Mouse (Mus musculus): Measurements from ENCODE around the gene Socs1.
A peak's percentile ranks its signal among the peaks of the same experiment; 100 is the strongest.

The Socs1 gene

DNA sequence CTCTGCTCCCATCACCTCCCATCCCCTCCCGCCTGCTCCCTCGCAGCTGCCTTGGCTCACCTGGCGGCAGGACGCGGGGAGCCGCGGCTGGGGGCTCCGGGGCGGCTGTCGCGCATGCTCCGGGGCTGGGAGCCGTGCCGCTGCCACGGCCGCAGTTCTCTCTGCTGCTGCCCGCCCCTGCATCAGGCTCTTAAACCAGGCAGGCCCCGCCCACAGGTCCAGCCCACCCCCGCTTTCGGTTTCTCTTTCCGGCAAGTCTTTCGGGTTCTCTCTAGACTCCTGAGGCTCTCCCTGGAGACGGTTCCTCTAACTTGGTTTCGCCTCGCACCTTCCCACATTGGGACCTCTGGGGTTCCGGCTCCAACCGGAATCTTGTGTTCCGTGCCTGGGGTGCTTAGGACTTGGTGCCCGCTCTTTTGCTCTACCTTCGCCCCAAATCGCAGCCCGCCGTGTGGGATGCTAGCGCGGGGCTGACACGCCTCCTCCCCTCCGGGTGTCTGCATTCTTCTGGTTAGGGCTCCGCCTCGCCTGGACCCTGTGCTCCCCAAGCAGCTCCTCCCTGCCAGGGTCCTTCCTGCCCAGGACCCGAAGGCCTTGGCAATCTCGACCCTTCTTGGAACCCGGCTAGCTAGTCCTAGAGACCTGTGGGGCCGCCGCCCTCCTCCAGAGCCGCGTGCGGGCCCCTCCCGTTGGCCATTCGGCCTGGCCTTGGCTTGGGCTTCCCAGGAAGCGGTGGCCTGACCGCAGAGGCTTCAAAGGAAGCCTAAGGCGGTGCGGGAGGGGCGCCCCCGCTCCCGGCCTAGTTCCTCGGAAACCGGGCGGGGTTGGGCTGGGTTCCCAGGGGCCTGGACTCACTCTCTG lies at the start of gene Socs1:
TSS of gene Socs1 (minus strand) at position 166 of the 861 bp plus-strand sequence.
- DNase-seq (ENCODE audit: low read depth, low spot score), result peak; percentile 94
- Histone ChIP-seq H3K36me3 (ENCODE audit: control insufficient read depth, insufficient read depth, low read length, poor library complexity, severe bottlenecking) (no peaks in the 10 kb centered on the region), H3K27me3 (ENCODE audit: control insufficient read depth, insufficient read depth, low read length, poor library complexity, severe bottlenecking) (no peaks in the 10 kb centered on the region)

DNA sequence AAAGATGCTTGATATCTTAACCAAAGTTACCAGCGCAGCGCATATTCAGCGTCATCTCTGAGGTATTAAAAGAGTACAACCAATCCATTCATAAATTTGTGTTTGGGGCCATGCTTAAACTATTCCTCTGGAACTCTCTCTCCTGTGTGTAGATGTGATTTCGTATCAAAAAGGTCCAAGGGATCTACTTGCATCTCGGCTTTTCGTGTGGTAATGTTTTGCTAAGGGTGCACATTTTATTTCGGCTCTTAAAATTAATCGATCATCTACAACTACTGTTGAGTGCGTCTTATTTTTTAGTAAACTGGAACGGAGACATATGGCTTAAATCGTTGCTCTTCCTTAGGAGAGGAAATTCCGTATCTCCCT lies 49.2 kb upstream of the Socs1 start:
- DNase-seq (ENCODE audit: low read depth, low spot score), result no peak
- Histone ChIP-seq H3K36me3 (ENCODE audit: control insufficient read depth, insufficient read depth, low read length, poor library complexity, severe bottlenecking) (no peaks in the 10 kb centered on the region), H3K27me3 (ENCODE audit: control insufficient read depth, insufficient read depth, low read length, poor library complexity, severe bottlenecking) (no peaks in the 10 kb centered on the region)

DNA sequence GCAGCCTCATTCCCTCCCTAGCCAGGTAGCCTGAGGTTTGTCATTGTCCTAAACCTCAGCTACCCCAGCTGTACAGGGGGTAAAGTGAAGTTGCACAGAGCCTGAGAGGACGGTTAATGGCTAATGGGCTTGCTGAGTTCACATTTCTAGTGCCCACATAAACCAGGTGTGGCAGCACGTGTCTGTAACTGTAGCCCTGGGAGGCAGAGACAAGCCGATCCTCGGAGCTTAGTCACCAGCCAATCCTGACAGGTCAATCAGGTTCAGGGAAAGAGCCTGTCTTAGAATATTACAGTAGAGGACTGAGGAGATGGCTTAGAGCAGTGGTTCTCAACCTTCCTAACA lies 43.1 kb upstream of the Socs1 start:
- no peaks in the 10 kb centered on the region for H3K36me3 ChIP-seq (ENCODE audit: control insufficient read depth, insufficient read depth, low read length, poor library complexity, severe bottlenecking)
- DNase-seq (ENCODE audit: low read depth, low spot score), result no peak

DNA sequence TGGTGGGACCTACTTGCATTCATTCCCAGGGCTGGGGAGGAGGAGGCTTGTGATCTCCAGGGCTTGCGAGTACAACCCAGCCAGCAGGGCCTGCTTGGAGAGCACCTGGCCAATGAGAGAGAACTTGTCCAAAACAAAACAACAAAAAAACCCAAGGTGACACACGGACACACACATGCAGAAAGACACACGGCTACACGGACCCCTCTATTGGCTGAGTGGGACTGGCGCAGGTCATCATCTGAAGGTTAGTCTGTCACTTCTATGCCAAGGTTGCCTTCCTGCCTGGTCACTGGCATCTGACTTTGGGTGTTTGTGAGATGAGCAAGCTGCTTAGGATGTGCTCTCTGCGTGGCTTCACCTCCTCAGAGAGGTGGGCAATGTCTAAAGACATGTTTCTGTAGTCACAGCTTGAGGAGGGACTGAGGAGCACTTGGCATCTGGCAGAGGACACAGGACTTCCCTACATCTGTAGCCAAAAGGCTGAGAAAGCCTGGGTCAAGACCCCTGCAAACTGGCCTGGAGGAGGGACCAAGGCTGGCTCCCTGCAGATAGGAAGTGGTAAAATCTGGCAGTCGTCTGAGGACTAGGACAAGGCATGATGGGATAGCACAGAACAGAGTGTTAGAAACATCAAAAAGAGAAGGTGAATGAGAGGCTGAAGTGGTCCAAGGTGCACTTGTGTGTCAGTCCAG lies 42.6 kb upstream of the Socs1 start:
- Histone ChIP-seq H3K27me3 (ENCODE audit: control insufficient read depth, insufficient read depth, low read length, poor library complexity, severe bottlenecking) (no peaks in the 10 kb centered on the region), H3K36me3 (ENCODE audit: control insufficient read depth, insufficient read depth, low read length, poor library complexity, severe bottlenecking) (no peaks in the 10 kb centered on the region)
- no peak for DNase-seq (ENCODE audit: low read depth, low spot score)

More for the DNA sequence above, 43.1 kb upstream of the Socs1 start:
- H3K27me3 ChIP-seq (ENCODE audit: control insufficient read depth, insufficient read depth, low read length, poor library complexity, severe bottlenecking), result no peaks in the 10 kb centered on the region

DNA sequence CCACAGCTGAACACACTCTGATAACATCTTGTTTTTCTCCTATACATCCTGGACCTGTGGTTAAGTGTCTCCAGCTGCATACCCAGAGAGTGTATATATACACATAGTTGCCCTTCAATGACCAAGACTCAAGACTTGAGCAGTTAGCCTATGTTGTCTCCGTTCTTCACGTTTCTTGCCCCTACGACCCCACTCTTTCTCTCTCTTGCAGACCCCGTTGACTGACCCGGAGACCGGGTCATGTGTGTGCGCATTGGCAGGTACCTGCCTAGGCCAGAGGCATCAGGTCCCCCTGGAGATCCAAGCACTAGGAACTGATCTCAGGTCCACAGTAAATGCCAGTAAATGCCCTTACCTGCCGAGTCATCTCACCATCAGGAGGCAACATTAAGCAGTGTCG lies 41.9 kb upstream of the Socs1 start:
- DNase-seq (ENCODE audit: low read depth, low spot score), result no peak
- H3K27me3 ChIP-seq (ENCODE audit: control insufficient read depth, insufficient read depth, low read length, poor library complexity, severe bottlenecking), result no peaks in the 10 kb centered on the region
- no peaks in the 10 kb centered on the region for H3K36me3 ChIP-seq (ENCODE audit: control insufficient read depth, insufficient read depth, low read length, poor library complexity, severe bottlenecking)

DNA sequence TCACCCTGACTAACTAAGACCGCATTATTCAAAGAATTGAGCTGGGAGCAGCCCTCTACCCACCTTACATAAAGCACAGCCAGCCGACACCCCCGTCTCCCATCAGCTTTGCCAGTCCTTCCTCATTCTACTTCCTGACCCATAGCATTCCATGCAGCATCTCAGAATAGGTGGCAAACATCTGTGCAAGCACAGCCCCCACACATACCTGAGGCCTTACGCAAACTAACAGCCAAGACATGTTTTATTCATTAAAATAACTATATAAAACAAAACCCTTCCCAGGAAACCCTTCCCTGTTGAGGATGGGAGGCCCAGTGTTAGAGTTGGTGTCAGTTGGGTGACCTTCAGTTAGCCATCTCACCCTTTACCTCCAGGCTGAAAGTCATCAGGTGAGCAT lies 40.5 kb upstream of the Socs1 start:
- Histone ChIP-seq H3K27me3 (ENCODE audit: control insufficient read depth, insufficient read depth, low read length, poor library complexity, severe bottlenecking) (no peaks in the 10 kb centered on the region), H3K36me3 (ENCODE audit: control insufficient read depth, insufficient read depth, low read length, poor library complexity, severe bottlenecking) (no peaks in the 10 kb centered on the region)
- DNase-seq (ENCODE audit: low read depth, low spot score), result no peak

DNA sequence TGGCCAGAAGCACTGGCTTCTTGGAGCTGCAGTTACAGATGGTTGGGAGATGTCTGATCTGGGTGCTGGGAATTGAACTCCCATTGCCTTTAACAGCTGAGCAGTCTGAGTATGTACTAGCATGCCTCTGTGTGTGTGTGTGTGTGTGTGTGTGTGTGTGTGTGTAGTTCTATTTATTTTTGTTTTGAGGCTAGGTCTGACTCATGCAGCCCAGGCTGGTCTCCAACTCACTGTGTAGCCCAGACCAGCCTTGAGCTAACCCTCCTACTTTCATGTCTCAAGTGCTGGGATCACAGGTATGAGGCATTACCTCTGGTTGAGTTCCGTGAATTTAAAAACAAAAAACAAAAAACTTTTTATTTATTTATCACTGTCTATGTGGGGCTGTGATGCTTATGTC lies 39.2 kb upstream of the Socs1 start:
- no peaks in the 10 kb centered on the region for H3K36me3 ChIP-seq (ENCODE audit: control insufficient read depth, insufficient read depth, low read length, poor library complexity, severe bottlenecking)
- no peaks in the 10 kb centered on the region for H3K27me3 ChIP-seq (ENCODE audit: control insufficient read depth, insufficient read depth, low read length, poor library complexity, severe bottlenecking)
- no peak for DNase-seq (ENCODE audit: low read depth, low spot score)

DNA sequence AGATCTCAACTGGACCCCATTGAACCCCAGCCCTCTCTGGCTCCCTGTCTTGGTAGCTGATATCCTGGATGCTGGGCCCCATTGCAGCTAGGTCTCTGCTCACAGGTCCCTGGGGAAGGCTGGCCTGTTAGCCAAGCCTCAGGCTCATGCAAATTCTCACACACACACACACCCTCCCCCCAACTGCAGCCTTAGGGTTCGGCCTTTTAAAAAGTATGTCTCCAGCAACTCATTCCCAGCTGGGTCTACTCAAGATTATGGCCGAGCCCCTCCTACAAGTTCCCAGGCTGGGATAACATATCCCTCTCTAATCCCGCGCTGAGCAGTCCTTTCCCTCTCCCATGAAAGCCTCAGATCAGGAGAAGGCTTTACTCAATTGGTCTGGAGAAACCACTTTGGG lies 36.1 kb upstream of the Socs1 start:
- H3K36me3 ChIP-seq (ENCODE audit: control insufficient read depth, insufficient read depth, low read length, poor library complexity, severe bottlenecking), result no peaks in the 10 kb centered on the region
- peak; percentile 41 for DNase-seq (ENCODE audit: low read depth, low spot score)
- no peaks in the 10 kb centered on the region for H3K27me3 ChIP-seq (ENCODE audit: control insufficient read depth, insufficient read depth, low read length, poor library complexity, severe bottlenecking)

DNA sequence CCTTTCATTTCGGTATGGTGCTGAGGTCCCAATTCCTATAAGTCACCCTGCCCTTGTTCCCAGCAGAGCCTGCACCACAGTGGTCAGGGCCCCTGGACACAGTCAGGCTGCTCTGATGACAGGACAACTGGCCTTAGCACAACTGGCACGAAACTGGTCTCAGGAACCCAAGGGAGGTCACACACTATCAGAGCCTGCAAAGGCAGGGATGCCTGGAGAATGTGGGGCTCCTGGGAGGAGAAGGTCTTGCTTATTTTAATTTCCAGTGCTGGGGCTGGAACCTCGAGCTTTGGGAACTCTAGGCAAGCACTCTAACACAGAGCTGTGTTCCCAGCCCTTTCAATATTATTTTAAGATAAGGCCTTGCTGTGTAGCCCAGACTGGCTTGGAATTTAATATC lies 34.6 kb upstream of the Socs1 start:
- no peak for DNase-seq (ENCODE audit: low read depth, low spot score)
- Histone ChIP-seq H3K27me3 (ENCODE audit: control insufficient read depth, insufficient read depth, low read length, poor library complexity, severe bottlenecking) (no peaks in the 10 kb centered on the region), H3K36me3 (ENCODE audit: control insufficient read depth, insufficient read depth, low read length, poor library complexity, severe bottlenecking) (no peaks in the 10 kb centered on the region)

DNA sequence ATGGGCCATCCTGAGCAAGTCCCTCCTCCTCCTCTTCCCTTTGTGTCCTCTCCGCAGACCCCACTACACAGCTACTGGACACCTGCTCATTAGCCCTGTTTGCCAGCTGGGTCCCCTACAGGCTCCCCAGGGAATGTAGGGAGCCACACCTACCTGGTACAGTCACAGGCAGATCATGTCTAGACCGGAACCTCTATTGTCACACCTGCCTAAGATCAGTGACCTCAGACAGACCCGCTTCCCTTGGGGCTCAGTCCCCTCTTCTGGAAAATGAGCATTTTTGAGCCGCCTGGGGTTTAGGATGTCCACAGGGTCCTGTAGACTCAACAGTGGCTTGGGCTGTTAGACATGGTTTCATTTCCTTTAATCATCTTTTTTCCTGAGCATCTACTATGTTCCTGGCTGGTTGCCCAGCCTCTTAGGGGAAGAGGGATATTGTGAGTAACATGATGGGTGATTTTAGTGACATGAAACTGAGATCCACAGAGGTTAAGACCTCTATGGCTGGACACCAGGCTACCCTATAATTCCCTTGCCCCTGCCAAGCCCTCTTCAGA lies 33.3 kb upstream of the Socs1 start:
- Histone ChIP-seq H3K36me3 (ENCODE audit: control insufficient read depth, insufficient read depth, low read length, poor library complexity, severe bottlenecking) (no peaks in the 10 kb centered on the region), H3K27me3 (ENCODE audit: control insufficient read depth, insufficient read depth, low read length, poor library complexity, severe bottlenecking) (no peaks in the 10 kb centered on the region)
- peak; percentile 60 for DNase-seq (ENCODE audit: low read depth, low spot score)

DNA sequence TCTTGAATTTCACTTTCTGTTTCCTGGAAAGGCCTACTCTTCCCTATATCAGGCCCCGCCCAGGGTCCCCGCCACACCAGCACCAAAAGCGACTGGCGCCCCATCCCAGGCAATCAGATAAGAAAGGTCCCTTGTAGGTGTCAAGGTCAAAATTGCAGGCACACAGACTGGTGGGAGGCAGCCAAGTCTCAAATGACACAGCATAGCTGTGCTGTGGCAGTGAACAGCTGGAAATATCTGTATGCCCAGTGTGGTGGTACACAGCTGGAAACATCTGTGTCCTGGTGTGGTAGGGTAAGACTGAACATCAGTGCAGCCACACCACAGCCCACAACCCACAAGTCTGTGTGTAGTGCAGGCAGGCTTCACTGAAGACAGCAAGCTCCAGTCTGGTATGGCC lies 29.5 kb upstream of the Socs1 start:
- H3K36me3 ChIP-seq (ENCODE audit: control insufficient read depth, insufficient read depth, low read length, poor library complexity, severe bottlenecking), result no peaks in the 10 kb centered on the region
- H3K27me3 ChIP-seq (ENCODE audit: control insufficient read depth, insufficient read depth, low read length, poor library complexity, severe bottlenecking), result no peaks in the 10 kb centered on the region
- no peak for DNase-seq (ENCODE audit: low read depth, low spot score)

DNA sequence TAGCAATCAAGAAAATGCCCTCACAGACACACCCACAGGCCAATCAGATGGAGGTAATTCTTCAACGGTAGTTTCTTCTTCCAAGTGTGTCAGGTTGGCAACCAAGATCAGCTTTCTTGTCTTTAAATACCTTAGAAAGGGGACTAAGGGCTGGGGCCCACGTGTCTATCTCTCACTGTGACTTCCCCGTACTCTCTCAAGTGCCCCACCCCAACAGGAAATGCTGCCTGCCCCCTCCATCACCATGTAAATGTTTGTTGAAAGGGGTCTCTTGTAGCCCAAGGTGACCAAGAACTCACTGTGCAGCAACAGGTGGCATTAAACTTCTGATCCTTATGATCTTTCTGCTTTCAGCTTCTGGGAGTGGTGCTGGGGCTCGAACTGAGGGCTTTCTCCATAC lies 28.4 kb upstream of the Socs1 start:
- no peak for DNase-seq (ENCODE audit: low read depth, low spot score)
- Histone ChIP-seq H3K27me3 (ENCODE audit: control insufficient read depth, insufficient read depth, low read length, poor library complexity, severe bottlenecking) (no peaks in the 10 kb centered on the region), H3K36me3 (ENCODE audit: control insufficient read depth, insufficient read depth, low read length, poor library complexity, severe bottlenecking) (no peaks in the 10 kb centered on the region)

DNA sequence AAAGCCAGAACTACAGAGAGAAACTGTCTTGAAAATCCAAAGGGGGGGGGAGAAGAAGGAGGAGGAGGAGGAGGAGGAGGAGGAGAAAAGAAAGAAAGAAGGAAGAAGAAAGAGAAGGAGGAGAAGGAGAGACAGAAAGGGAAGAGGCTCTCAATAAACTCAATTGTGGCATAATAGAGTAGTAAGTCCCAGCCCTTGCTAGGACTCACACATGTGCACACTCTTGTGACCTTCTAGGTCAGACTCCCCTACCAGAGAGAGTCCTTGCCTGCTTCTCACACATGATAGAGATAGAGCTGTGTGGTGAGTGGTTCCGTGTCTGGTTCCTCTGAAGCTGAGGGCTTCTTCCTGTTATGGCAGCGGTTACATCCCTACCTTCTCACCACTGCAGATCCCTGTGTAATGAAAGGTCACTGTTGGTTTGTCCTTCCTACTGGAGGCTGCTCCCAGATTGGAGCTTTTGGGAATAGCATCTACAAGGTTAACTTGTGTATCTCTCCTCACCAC lies 27.6 kb upstream of the Socs1 start, which contains the start of gene Gm11172:
TSS of gene Gm11172 (plus strand) at position 51 of the 507 bp plus-strand sequence.
- Histone ChIP-seq H3K36me3 (ENCODE audit: control insufficient read depth, insufficient read depth, low read length, poor library complexity, severe bottlenecking) (no peaks in the 10 kb centered on the region), H3K27me3 (ENCODE audit: control insufficient read depth, insufficient read depth, low read length, poor library complexity, severe bottlenecking) (no peaks in the 10 kb centered on the region)
- no peak for DNase-seq (ENCODE audit: low read depth, low spot score)

DNA sequence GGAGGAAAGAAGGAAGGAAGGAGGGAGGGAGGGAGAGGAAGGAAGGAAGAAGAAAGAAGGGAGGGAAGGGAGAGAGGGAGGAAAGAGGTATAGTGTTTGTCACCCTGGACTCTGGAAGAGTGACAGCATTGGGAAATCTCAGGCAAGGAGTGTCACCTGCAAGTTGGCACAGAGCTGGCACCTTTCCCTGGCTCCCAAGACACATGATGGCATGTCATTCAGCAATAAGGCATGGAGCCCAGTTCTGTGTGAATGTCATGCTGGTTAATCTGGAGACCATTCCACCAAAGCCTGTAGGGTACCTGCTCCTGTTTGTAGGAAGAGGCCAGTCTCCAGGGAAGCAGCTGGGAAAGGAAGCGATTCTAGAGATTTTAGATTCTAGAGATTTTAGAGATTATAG lies 25.0 kb upstream of the Socs1 start:
- Histone ChIP-seq H3K36me3 (ENCODE audit: control insufficient read depth, insufficient read depth, low read length, poor library complexity, severe bottlenecking) (no peaks in the 10 kb centered on the region), H3K27me3 (ENCODE audit: control insufficient read depth, insufficient read depth, low read length, poor library complexity, severe bottlenecking) (no peaks in the 10 kb centered on the region)
- DNase-seq (ENCODE audit: low read depth, low spot score), result no peak

Measured in splenic B cell, adult 2 months (primary cell).